Mouse (Mus musculus): ENCODE data around the gene Wif1.

The Wif1 gene

DNA sequence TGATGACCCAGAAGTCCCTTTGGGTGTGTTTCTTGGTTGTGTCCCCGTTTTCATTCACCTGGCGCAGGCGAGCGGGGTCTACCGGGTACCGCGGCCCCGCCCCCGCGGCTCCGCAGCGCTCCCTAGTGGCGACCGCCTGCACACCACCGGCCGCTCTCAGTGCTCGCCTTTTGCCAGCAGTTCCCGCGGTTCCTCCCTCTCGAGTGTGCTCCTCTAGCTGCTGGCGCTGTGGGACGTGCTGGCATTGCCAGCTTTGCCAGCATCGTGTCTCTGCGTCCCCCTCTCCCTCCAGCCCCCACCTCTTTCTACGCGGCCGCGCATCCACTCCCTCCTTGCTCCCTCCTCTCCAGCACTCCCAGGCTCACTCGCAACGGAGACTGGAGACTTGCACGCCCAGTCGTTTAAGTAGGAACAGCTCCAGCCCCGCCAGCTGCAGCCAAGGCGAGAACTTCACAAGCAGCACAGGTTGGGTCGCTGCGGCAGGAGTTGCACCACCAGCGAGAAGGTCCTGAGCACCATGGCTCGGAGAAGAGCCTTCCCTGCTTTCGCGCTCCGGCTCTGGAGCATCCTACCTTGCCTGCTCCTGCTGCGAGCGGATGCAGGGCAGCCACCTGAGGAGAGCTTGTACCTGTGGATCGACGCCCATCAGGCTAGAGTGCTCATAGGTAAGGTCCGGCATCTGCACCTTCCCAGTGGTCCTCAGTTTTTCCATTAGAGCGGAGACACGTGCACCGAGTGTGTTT, at the start of gene Wif1:
Gene Wif1, plus strand, starts transcription at position 135 of the 743 bp plus-strand sequence.
- peak; percentile 39 to 59 for DNase-seq (ENCODE audit: low spot score in 2 of 2)

DNA sequence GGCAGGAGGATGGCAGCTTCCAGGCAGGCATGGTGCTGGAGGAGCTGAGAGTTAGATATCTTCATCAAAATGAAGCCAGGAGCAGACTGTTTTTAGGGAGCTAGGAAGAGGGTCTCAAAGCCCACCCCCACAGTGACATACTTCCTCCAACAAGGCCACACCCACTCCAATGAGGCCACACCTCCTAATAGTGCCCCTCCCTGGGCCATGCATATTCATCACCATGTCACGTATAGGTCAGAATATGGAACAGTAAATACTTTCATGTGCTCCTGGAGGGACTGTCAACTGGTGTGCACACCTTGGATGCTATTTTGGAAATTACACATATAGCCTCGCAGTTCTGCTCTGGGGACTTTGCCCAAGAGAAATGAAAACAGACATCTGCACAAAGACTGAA, 31.6 kb upstream of the Wif1 start:
- no peak for DNase-seq (ENCODE audit: low spot score in 2 of 2)

DNA sequence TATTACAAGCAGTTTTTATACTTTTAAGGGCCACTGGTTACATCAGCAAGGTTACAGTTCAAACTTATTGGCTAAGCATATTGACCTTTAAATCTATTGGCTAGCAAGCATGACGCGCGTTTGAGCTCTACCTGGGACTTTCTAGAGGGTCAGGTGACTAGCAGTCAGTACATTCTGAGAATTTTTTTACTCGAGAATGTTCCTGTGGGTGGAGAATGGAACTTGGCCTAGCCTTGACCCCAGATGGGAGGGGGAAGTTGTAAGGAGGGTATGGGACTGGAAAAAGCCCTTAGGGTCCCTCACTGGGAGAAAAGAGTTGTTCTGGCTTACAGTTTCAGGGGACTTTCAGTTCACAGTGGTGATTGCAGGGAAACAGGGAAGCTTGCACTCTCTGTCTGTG, 22.3 kb upstream of the Wif1 start:
- DNase-seq (ENCODE audit: low spot score in 2 of 2) = no peak

DNA sequence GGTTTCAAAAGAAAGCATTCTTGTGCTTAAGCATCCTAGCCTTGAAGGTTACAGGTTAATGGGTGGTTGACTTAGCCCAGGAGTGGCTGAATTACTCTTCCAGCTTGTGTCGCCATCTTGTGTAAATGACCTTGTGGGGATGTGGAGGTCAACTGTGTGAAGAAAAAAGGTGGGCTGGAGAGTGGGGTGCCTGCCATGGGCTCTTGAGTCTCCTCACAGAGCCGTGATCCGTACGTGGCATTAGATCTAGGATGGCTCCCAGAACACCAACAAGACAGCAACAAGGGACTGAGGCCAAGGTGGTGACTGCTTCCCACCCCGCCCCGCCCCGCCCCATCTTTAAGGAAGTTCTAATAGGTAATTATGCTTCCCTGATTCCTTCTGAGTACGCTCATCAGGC, 17.5 kb upstream of the Wif1 start:
- no peak for DNase-seq (ENCODE audit: low spot score in 2 of 2)

DNA sequence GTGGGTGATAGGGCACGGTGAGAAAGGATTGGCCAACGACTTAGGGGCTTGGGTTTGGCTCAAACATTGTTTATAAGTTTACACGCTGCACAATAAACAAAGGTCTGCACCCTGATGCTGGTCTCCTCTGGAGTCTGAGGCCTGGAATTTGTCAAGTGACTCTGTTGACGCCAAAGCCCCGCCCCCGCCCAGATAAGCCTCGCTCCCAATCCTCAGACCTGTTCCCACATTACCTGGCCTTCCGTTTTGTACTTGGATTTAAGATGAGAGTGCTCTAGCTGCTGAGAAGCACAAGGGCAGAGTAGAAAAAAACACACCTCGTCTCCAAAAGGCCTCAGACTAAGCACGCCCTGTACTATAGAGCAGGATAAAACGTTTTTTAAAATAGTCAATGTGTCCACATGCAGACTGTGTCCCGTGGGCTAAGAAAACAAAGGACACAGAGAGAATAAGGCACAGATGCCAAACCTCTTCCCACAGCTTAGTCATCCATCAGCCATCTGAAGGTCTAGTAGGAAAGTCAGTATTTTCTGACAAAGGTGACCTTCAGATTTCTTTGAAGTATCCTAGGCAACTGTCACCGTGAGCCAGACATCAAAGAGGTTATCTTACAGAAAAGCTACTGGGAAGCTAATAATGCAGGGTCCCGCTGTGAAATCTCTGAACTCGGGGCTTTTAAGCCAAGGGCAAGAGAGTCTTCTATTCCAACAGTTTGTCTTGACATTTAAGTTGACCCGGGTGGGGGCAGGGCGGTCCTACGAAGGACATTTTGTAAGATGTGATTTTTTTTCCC, 16.9 kb upstream of the Wif1 start:
- DNase-seq (ENCODE audit: low spot score in 2 of 2) = no peak

DNA sequence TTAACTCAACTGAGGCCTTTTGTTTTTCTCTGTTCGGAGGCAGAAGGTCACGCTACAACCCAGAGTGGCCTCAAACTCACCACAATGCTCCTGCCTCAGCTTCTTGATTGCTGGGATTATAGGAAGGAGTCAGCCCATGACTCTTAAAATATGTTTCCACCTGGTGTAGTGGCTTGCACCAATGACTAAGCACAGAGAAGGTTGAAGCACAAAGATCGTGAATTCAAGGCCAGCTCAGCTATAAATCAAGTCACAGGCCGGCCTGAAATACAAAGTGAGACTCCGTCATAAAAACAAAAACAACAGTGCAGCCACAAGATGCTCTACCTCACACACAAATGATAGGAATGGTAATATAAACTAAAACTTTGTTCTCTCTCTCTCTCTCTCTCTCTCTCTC, 10.8 kb upstream of the Wif1 start:
- no peak for DNase-seq (ENCODE audit: low spot score in 2 of 2)

DNA sequence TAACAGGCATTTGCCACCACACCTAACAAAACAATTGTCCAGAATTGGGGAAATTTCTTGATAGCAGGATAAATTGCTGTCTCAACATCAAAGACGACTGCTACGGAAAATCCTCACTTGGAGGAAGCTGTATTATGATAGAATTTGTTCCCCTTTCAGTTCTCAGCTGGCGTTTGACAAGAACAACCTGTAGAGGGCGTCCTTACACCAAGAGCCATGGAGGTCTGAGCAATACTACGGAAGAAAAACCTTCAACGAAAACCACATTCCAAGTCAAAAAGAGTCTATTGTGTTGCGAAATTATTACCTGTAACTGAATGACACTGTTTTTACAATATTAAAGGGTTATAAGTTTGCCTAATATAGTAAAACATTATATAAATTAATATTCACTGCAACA, 2.0 kb upstream of the Wif1 start:
- no peak for DNase-seq (ENCODE audit: low spot score in 2 of 2)

DNA sequence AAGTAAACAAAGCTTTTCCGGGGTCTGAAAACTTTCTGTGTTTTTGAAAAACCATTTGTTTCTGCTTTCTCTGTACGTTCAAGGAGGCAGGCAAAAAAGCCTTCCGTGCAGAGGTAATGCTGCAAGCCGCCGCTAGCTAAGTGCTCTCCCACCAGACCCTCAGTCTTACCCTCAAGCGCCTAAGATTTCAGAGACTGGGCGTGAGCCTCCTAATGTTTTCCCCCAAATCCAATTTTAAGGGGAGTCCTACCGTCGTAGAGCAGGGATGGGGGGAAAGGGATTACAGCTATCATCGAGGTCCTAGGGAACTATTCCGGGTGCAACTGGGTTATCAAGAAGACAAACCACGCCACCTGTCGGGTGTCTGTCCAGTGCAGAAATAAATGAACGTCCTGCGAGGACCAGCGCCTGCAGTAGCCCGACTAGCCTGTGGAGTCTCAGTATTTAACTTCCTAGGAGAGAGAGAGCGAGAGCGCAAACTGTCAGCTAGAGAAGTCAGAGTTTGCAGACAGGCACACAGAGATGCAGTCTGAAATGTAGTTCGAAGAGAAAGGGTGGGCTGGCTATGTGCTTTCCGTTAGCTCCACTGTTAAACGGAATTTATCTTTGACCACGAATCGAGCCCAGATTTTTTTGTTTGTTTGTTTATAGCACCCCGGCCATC, 500 bp upstream of the Wif1 start:
- peak; percentile 39 to 72 for DNase-seq (ENCODE audit: low spot score in 2 of 2)

DNA sequence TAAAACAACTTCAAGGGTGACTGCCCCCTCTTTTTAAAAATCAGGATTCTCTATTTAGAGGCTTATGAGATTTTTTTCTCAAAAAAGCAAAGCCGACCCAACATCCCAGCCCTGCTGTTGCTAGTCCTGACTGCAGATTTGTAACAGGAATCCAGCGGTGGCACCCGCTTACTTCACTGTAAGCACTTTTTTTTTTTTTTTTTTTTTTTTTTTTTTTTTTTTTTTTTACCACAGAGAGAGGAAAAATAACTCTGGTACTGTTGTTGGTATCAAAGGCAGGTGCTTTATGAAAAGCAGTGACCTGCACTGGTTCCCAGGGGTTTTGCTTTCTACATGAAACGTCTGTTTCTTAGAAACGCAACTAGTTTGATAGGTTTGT, 798 bp downstream of the Wif1 start:
- DNase-seq (ENCODE audit: low spot score in 2 of 2) = no peak

DNA sequence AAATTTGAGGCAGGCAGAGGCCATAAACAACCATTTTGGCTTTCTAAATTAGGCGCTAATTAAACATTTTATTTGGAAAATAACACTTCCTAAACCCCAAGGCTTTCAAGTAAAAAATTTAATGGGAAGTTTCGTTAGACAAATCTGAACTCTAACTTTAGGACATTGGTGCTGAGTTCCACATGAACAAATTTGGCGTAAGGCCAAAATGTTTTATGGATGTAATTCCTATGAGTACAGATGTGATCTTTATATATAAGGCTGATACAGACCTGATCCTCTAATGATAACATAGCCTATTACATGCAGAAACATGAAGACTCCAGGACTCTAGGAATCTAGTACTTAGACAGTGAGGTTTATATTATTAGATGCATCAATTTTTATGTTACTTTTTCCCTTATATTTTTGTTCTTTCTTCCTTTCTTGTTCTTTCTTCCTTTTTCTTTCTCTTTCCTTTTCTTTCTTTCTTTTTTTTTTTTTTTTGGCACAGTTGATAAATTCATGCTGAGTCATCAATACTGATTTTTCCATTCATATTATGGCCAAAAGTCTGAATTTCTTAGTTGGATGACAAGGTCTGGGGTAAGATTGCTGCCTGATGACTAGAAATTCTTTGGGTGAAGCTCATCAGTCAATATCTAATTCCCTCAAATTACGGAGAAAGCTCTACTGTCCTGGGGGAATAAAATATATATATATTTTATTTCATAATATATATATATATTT, 5.0 kb downstream of the Wif1 start:
- DNase-seq (ENCODE audit: low spot score in 2 of 2) = no peak

DNA sequence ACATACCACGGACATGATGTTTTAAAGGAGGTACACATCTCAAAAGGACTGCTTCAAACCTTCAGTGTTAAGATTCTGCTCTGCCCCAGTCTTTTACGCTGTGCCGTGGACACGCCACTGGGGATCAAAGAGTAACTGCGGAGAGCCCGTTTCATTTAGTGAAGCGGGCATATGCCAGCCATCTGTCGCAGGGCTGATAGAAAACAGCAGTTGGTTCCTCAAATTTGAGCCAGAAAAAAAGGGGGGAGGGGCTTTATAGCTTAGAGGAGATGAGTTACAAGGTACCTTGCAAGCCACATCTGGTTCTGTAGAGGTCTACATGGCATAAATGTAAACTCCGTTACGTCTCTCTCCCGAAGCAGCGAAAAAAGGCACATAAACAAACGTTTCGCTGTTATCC, 7.2 kb downstream of the Wif1 start:
- no peak for DNase-seq (ENCODE audit: low spot score in 2 of 2)

DNA sequence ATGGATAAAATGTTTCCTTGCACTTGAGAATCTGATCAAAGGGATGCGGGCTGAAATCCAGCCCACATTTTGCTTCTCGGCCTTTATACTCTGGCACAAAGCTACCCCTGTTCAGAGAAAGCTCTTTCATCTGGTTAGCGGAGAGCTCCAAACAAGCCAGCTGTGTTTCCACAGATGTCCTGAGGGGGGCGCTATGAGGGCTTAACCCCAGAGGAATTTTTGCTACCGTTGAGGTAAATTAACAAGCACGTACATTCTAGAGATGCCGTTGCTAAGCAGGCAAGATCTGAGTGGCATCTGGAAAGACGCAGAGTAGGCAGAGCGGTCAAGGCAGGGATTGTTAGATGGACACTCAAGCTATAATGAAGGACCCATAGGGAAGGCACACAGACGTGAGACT, 13.7 kb downstream of the Wif1 start:
- DNase-seq (ENCODE audit: low spot score in 2 of 2) = no peak

DNA sequence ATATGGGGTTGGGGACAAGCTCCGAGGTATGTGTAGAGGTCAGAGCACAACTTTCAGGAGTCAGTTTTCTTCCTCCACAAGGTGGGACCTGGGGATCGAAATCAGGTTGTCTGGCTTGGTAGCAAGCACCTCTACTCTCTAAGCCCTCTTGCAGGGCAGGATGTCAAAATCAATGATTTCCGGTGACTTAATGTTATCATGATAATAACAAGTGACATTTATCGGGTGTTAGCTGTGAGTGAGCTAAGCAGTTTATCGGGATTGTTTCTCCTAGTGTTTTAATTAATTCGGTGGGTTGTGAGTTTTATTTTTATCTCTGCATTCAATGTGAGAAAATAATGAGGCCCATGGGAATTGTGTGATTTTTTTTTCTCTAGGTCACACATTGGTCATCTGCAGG, 18.3 kb downstream of the Wif1 start:
- DNase-seq (ENCODE audit: low spot score in 2 of 2) = no peak

DNA sequence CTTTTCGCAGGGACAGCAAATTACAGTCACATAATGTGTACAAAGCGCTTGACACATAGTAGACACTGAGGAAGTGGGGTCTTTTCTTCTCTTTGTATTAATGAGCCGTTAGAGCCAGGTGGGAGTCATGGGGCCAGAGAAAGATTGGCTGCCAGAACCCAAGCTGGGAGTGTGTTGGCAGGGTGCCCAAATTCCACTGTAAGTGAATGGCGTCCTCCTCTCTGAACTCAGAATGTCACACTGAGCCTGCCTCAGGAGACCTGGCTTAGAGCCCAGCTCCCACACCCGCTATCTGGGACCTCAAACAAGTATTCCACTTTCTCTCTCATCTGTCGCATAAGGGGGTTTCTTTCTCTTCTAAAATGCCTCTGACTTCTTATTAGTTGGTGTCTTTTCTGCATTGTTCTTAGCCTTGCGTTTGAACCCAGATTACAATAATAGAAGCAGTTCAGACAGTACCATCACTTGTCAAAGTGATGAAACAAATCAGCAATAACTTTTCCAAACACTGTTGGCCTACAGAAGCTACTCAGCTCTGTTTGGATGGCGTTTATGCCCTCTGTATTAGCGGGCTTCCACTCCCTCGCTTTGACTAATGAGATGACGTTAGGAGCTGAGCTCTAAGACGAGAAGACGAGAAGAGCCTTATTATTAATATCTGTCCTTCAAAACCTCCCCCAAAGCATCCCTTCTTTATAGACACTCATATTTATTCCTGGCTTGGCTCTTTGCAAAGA, 21.9 kb downstream of the Wif1 start:
- DNase-seq (ENCODE audit: low spot score in 2 of 2) = peak; percentile 59 to 79

DNA sequence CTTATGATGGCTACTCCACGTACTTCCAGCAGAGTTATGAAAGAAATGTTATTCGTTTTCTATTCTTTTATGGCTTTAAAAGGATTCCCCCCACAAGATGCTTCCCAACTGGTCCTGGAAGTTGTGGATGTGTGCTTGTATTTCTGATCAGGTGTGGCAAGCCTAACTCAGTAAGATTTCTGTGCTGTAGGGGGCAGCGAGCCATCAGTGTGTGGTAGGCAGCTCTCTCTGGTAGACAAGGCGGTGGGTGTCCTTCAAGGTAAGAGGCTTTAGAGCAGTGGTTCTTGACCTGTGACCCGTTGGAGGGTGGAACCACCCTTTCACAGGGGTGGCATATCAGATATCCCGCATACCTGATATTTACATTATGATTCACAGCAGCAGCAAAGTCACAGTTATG, 23.1 kb downstream of the Wif1 start:
- no peak for DNase-seq (ENCODE audit: low spot score in 2 of 2)

DNA sequence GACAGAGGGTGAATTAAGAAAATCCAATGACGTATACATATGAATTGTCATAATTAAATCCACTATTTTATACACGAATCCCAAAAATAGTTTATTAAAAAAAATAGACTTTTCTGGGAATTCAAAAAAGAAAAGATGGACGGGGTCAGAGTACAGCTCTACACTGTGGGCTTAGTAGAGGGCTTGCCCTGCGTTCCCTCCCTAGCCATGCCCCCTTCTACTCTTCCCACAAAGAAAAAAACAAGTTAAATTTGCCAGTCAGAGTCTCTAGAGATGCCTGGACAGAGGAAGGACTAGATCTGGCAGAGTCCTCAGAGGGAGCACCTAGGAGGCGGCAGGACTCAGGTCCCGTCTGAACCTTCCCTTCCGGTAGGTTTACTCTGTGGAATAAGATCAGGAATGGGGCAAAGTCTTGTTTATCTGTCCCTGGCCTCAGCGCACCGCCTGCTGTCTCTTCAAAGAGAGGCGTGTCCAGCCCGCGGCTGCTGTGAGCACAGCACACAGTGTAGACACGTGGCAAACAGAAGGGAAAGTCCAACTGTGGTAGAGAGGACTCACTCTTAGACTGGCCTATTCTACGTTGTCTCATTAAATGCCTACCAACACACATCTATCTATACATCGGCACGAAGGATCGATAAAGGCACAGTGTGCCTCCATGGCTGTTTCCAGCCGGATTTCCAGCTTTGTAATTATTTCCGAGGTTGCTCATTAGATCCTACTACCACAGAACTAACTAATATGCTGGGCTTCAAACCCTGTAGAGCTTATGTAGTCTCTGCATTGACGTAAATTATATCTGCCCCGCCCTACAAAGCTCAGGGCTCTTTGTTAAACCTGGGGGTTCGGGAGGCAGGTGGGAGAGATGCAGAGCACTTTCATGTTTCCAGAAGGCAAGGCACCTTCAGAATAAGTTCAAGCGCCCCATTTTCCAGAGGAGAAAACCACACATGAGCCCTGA, 25.6 kb downstream of the Wif1 start:
- no peak for DNase-seq (ENCODE audit: low spot score in 2 of 2)

DNA sequence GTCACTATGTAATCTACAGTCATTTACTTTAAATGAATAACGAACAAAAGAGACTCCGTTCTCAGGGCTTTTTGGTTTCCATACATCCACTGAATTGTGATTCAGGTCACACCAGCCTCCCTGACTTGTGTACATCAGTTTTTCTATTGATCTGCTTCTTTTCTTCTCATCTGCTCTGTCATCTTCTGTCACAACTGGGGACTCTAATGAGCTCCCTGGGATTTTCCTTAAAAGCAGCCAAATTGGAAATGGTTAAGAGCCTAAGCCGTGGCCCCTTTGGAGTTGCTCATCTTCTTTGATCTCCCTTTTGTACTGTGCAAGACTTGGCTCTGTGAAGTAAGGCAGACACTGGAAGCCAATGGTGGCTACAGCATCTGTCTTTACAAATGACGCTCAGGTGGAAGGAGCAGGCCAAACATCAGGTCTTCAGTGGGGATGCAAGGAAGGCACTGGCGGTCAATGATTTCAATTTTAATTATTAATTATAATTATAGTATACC, 27.6 kb downstream of the Wif1 start:
- DNase-seq (ENCODE audit: low spot score in 2 of 2) = no peak

DNA sequence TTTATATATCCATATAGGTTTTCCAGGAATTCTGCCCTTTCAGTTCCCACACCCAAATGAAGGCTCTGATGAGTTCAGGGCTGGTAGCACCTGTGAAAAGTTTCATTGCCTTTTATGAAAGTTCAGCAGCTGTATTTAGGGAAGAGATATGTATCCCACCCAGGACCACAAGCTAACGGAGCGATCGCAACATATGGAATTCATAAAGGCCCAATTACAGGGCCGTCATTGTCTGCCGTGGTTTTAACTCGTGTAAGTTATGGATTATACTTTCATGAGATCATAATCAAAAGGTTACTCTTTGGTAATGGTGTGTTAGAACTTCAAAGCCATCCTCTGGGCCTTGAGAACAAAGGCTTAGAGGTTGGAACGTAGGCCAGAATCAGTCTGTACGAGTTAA, 28.9 kb downstream of the Wif1 start:
- no peak for DNase-seq (ENCODE audit: low spot score in 2 of 2)

DNA sequence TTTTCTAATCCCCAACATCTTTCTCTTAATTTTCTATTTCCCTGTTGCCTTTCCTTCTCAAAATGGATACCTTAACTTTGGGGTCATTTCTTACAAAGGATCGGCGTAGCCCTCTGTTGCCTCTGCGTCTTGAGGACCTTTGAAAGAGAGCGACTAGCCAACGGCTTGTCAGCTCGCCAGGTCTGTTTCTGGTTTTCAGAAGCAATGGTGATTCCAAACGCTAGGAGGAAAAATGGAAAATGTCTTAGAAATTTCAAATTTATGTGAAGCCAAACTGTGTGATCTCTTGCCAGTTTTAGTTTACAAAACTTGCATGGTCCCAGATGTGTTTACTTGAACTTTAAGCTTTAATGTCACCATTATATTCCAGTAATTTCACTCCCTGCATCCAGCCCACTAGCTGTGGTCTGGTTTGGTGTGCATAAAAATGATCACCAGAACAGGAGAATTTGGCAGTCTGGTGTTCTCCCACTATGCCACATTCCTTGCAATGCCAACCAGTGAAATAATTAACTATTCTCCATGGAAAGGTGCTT, 33.7 kb downstream of the Wif1 start:
- DNase-seq (ENCODE audit: low spot score in 2 of 2) = no peak

DNA sequence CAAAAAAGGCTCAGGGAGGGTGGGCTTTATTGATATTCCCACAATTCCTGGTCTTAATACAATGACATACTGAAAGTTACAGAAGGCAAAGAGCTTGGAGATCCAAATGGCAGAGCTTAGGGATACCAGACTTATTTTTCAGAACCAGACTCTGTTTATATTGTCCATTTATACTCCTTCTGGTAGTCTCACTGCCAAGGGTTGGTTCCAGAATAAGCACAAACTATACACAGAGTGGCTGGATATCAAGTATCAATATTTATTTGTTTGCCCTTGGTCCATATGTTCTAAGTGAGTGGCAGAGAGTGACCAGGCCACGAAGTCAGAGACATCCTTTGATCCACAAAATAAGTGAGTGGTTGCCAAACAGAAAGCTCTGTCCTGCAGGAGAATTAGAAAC, 34.2 kb downstream of the Wif1 start:
- DNase-seq (ENCODE audit: low spot score in 2 of 2) = no peak

All from heart, adult 9 months (tissue).